Mouse (Mus musculus): ENCODE measurements around the gene 2010300C02Rik.

DNA sequence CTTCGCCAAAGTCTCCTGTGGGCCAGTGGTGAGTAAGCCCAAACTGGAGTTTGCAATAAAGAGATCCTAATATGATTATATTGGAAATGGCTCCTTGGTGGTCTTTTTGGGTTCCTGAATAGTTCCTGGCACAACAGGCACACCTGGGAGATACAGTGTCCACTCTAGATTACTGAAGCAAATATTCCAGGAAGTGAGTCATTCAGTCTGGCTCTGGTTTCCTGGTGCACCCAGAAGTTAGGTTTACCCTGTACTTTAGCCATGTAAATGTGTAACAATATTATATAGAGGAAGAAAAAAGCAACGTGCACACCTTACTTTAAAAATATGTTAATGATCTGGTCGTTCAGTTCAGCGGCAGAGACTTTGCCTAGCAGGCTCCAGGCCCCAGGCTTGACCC is 153.1 kb downstream of the 2010300C02Rik start:
- TF ChIP-seq FLI1 (IDR thresholded peaks at IDR 0.05; ENCODE audit: low read length) (no peak), GATA1 (IDR thresholded peaks at IDR 0.05; ENCODE audit: borderline replicate concordance, low read length) (no peak)
